Mouse (Mus musculus) embryonic facial prominence, embryonic 12.5 days (tissue): Measurements from ENCODE around the gene Mark4. TPM values are rescaled to one million over a fixed set of nuclear protein-coding genes. Genes with fewer than 3 reads are reported as not detected.

Experiments used
- ATAC-seq: fragments of 200-750 bp; cut with Nextera tagmentation; 2 replicates; pipeline ENCODE4 v1.8.0; 2017; ENCODE audit not compliant: insufficient number of reproducible peaks, insufficient read depth, low FRiP score, low TSS enrichment
- H3K27ac ChIP-seq: fragments of 300-500 bp; sonication (generic); 2 replicates; pipeline ENCODE4 v1.5.1; 2016; ENCODE audit warnings: mild to moderate bottlenecking
- H3K27me3 ChIP-seq: fragments of 300-500 bp; sonication (generic); 2 replicates; pipeline ENCODE4 v1.6.1; 2016; ENCODE audit warnings: mild to moderate bottlenecking, moderate library complexity
- H3K36me3 ChIP-seq: fragments of 300-500 bp; sonication (generic); 2 replicates; pipeline ENCODE4 v1.6.1; 2016; ENCODE audit warnings: mild to moderate bottlenecking
- H3K4me1 ChIP-seq: fragments of 300-500 bp; sonication (generic); 2 replicates; pipeline ENCODE4 v1.6.1; 2016
- H3K4me2 ChIP-seq: fragments of 300-500 bp; sonication (generic); replicated peaks from 2 replicates; pipeline ENCODE4 v1.6.1; 2016; ENCODE audit warnings: mild to moderate bottlenecking, moderate library complexity
- H3K4me3 ChIP-seq: fragments of 300-500 bp; sonication (generic); 2 replicates; pipeline ENCODE4 v1.5.1; 2016; ENCODE audit warnings: mild to moderate bottlenecking
- H3K9ac ChIP-seq: fragments of 300-500 bp; sonication (generic); 2 replicates; pipeline ENCODE4 v1.6.1; 2016; ENCODE audit warnings: mild to moderate bottlenecking, moderate library complexity
- H3K9me3 ChIP-seq: fragments of 300-500 bp; sonication (generic); 2 replicates; pipeline ENCODE4 v1.6.1; 2016; ENCODE audit warnings: mild to moderate bottlenecking, moderate library complexity
- WGBS: fragments of 180-500 bp; shearing (Covaris S2); methylation state at CpG from one replicate; pipeline ENCODE4 v1.1.7; 2016; 5-methylcytosine and 5-hydroxymethylcytosine counted together
- polyA plus RNA-seq: library from polyadenylated mRNA; unstranded; fragments of >200 nt; fragmentation: Nextera tagmentation; extraction: Ambion mirVana; gene quantifications from 2 replicates; pipeline ENCODE4 v1.2.1, GENCODE M21; 2016

The Mark4 gene
- polyA plus RNA-seq, 1 experiment from 2014 or later = 16.3 TPM

- H3K4me1 ChIP-seq = peaks cover 15% of the 10 kb centered on the region
- no peak for ATAC-seq
- no peak overlapping the region for H3K4me2 ChIP-seq
- peaks cover 72% of the 10 kb centered on the region for H3K27me3 ChIP-seq
- 23% methylated on average over 23 of the region's 23 CpGs for WGBS
- H3K36me3 ChIP-seq = no peaks in the 10 kb centered on the region
- H3K9me3 ChIP-seq = no peaks in the 10 kb centered on the region
- no peak overlapping the region for H3K27ac ChIP-seq
- 0 out of 2 replicates have a peak overlapping the region, but pooled peaks have one; percentile 6 for H3K4me3 ChIP-seq
- no peak overlapping the region for H3K9ac ChIP-seq
These were observed 10.8 kb upstream of the Mark4 start for GRCm38 (mm10) chr7:19469404-19469803.

- Histone ChIP-seq H3K9ac (no peak overlapping the region), H3K9me3 (no peaks in the 10 kb centered on the region), H3K4me2 (no peak overlapping the region), H3K27me3 (peaks cover 64% of the 10 kb centered on the region), H3K4me1 (peaks cover 20% of the 10 kb centered on the region), H3K27ac (no peak overlapping the region), H3K36me3 (no peaks in the 10 kb centered on the region), H3K4me3 (no peak overlapping the region)
- ATAC-seq = no peak
- whole genome bisulfite sequencing = 68% methylated on average over 12 of the region's 12 CpGs
These were observed 9.7 kb upstream of the Mark4 start for GRCm38 (mm10) chr7:19468279-19468678.

GRCm38 (mm10) chr7:19467638-19468037 lies 9.0 kb upstream of the Mark4 start:
- no peak overlapping the region for H3K9ac ChIP-seq
- H3K27me3 ChIP-seq = peaks cover 58% of the 10 kb centered on the region
- no peak for ATAC-seq
- H3K27ac ChIP-seq = no peak overlapping the region
- H3K9me3 ChIP-seq = no peaks in the 10 kb centered on the region
- H3K36me3 ChIP-seq = no peaks in the 10 kb centered on the region
- H3K4me2 ChIP-seq = no peak overlapping the region
- WGBS = 33% methylated on average over 6 of the region's 6 CpGs
- no peak overlapping the region for H3K4me3 ChIP-seq
- peaks cover 25% of the 10 kb centered on the region for H3K4me1 ChIP-seq

GRCm38 (mm10) chr7:19466602-19467145 lies 8.1 kb upstream of the Mark4 start:
- Histone ChIP-seq H3K4me3 (no peak overlapping the region), H3K4me1 (peaks cover 25% of the 10 kb centered on the region), H3K36me3 (no peaks in the 10 kb centered on the region), H3K9me3 (no peaks in the 10 kb centered on the region), H3K4me2 (no peak overlapping the region), H3K27me3 (peaks cover 48% of the 10 kb centered on the region), H3K9ac (no peak overlapping the region), H3K27ac (no peak overlapping the region)
- WGBS = 63% methylated on average over 5 of the region's 5 CpGs
- ATAC-seq = no peak

GRCm38 (mm10) chr7:19464367-19465307 lies 6.0 kb upstream of the Mark4 start:
- Histone ChIP-seq H3K4me1 (peaks cover 26% of the 10 kb centered on the region), H3K27ac (peak overlapping the region; percentile 76), H3K4me3 (peak overlapping the region; percentile 19; the same call in 1 of the 2 replicates), H3K36me3 (no peaks in the 10 kb centered on the region), H3K27me3 (peaks cover 29% of the 10 kb centered on the region), H3K9ac (peak overlapping the region; percentile 30; the same call in 1 of the 2 replicates), H3K9me3 (no peaks in the 10 kb centered on the region), H3K4me2 (peak overlapping the region; percentile 38)
- 5% methylated on average over 22 of the region's 22 CpGs for whole genome bisulfite sequencing
- ATAC-seq = peak; percentile 64; the same call in 1 of the 2 replicates

- H3K4me2 ChIP-seq = no peak within 1 kb of the TSS
- ATAC-seq = no peak
- H3K36me3 ChIP-seq = no peaks in the 10 kb centered on the region
- no peaks in the 10 kb centered on the region for H3K9me3 ChIP-seq
- 0 out of 2 replicates have a peak within 1 kb of the TSS, but pooled peaks have one; percentile 65 for H3K27ac ChIP-seq
- H3K9ac ChIP-seq = no peak within 1 kb of the TSS; the same call in 1 of the 2 replicates
- H3K4me3 ChIP-seq = no peak within 1 kb of the TSS
- H3K27me3 ChIP-seq = peaks cover 15% of the 10 kb centered on the region; the same call in 1 of the 2 replicates
- 22% methylated on average over 6 of the region's 6 CpGs for WGBS
- peaks cover 31% of the 10 kb centered on the region for H3K4me1 ChIP-seq
These were observed 4.3 kb upstream of the Mark4 start, which contains the start of gene Exoc3l2 for GRCm38 (mm10) chr7:19462884-19463381. TSS of gene Exoc3l2 (plus strand) at chr7:19463331.

- Histone ChIP-seq H3K9ac (no peak overlapping the region), H3K36me3 (no peaks in the 10 kb centered on the region), H3K9me3 (no peaks in the 10 kb centered on the region), H3K4me3 (no peak overlapping the region), H3K4me1 (peaks cover 34% of the 10 kb centered on the region), H3K4me2 (no peak overlapping the region), H3K27me3 (0 out of 2 replicates have a peak, but pooled peaks cover 11% of the 10 kb centered on the region), H3K27ac (no peak overlapping the region)
- ATAC-seq = no peak
- WGBS = 60% methylated on average over 4 of the region's 4 CpGs
These were observed 3.8 kb upstream of the Mark4 start for GRCm38 (mm10) chr7:19462443-19462842.

- 10% methylated on average over 6 of the region's 6 CpGs for WGBS
- peaks cover 42% of the 10 kb centered on the region for H3K4me1 ChIP-seq
- 0 out of 2 replicates have a peak overlapping the region, but pooled peaks have one; percentile 6 for H3K4me2 ChIP-seq
- H3K27ac ChIP-seq = no peak overlapping the region
- 0 out of 2 replicates have a peak, but pooled peaks cover 4% of the 10 kb centered on the region for H3K27me3 ChIP-seq
- H3K9me3 ChIP-seq = no peaks in the 10 kb centered on the region
- ATAC-seq = no peak
- 0 out of 2 replicates have a peak, but pooled peaks cover 2% of the 10 kb centered on the region for H3K36me3 ChIP-seq
- H3K9ac ChIP-seq = no peak overlapping the region
- H3K4me3 ChIP-seq = no peak overlapping the region
These were observed 2.9 kb upstream of the Mark4 start for GRCm38 (mm10) chr7:19461488-19461887.

- H3K9ac ChIP-seq = no peak overlapping the region
- H3K36me3 ChIP-seq = peaks cover 12% of the 10 kb centered on the region
- H3K4me1 ChIP-seq = peaks cover 45% of the 10 kb centered on the region
- no peaks in the 10 kb centered on the region for H3K9me3 ChIP-seq
- WGBS = 71% methylated on average over 1 of the region's 1 CpGs
- H3K27me3 ChIP-seq = no peaks in the 10 kb centered on the region
- H3K4me2 ChIP-seq = no peak overlapping the region
- no peak overlapping the region for H3K27ac ChIP-seq
- no peak for ATAC-seq
- H3K4me3 ChIP-seq = no peak overlapping the region
These were observed 1.9 kb upstream of the Mark4 start for GRCm38 (mm10) chr7:19460500-19460899.

GRCm38 (mm10) chr7:19459144-19459870 lies 686 bp upstream of the Mark4 start:
- no peak for ATAC-seq
- H3K4me1 ChIP-seq = peaks cover 33% of the 10 kb centered on the region

GRCm38 (mm10) chr7:19458072-19458486 lies 542 bp downstream of the Mark4 start:
- under 1% methylated on average over 23 of the region's 31 CpGs for WGBS
- Histone ChIP-seq H3K9ac (peak overlapping the region; percentile 92), H3K36me3 (peaks cover 23% of the 10 kb centered on the region), H3K4me1 (peaks cover 23% of the 10 kb centered on the region), H3K4me3 (peak overlapping the region; percentile 97), H3K27me3 (no peaks in the 10 kb centered on the region), H3K9me3 (no peaks in the 10 kb centered on the region), H3K4me2 (peak overlapping the region; percentile 99), H3K27ac (peak overlapping the region; percentile 87)
- peak; percentile 69 for ATAC-seq

More at GRCm38 (mm10) chr7:19459144-19459870, 686 bp upstream of the Mark4 start:
- Histone ChIP-seq H3K4me2 (peak overlapping the region; percentile 99), H3K36me3 (peaks cover 15% of the 10 kb centered on the region), H3K9me3 (no peaks in the 10 kb centered on the region), H3K4me3 (peak overlapping the region; percentile 97), H3K27me3 (no peaks in the 10 kb centered on the region), H3K27ac (peak overlapping the region; percentile 87), H3K9ac (peak overlapping the region; percentile 92)
- 17% methylated on average over 6 of the region's 6 CpGs for WGBS
